Mouse (Mus musculus): Measurements from ENCODE around the gene Smc1b. TPM values are rescaled to one million over a fixed set of nuclear protein-coding genes. Genes with fewer than 3 reads are reported as not detected.

The Smc1b gene
- 0.11 and 0.18 TPM in 2 replicates for polyA plus RNA-seq (2014; fragmentation: Nextera tagmentation; extraction: Ambion mirVana)

DNA sequence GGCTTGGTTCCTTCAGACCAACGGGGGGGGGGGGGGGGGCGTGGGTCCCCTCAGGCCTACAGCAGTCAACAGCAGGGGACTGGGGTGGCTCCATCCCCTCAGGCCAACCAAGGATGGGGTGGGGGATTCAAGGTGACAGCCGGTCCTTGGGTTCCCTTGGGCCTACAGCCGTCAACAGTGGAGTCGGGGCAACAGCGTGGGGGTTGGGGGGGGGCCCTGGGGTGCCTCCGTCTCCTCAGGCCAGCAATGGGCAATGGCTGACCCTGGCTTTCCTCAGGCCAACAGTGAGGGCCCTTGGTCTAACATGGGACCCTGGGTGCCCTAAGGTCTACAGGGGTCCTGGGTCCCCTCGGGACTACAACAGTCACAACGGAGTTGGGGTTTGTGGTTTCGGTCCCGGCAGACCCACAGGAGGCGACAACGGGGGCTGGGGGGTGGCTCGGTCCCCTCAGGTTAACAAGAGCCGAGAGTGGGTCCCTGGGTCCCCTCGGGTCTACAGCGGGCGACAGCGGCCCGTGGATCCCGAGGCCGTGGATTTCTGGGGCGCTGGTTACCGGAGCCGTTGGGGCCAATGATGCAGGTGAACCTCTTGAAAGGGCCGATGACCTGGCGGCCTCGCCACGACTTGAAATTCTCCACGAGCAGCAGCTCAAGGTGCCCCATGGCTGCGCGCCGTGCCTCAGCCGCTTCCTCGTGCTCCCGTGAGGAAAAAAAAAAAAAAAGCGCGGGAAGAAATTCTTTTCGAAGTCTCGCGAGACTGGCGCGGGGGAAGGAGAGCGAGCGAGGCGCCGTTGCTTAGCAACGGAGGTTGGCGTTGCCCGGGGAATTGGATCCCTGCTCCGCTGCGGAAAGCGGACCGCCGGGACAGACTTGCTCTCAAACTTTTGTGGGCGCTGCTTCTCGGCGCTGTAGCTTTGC, at the start of gene Smc1b, which contains the start of gene Ribc2:
TSS of gene Smc1b (minus strand) at position 690 of the 918 bp plus-strand sequence.
TSS of gene Ribc2 (plus strand) at position 804 of the 918 bp plus-strand sequence.
- 31% methylated on average over 53 of the region's 58 CpGs for WGBS
- H3K27ac ChIP-seq (replicated peaks; ENCODE audit: low read depth, low read length): no peak within 1 kb of the TSS
- H3K27me3 ChIP-seq (ENCODE audit: control insufficient read depth, insufficient read depth, low read length): no peaks in the 10 kb centered on the region
- no peaks in the 10 kb centered on the region for H3K9me3 ChIP-seq (replicated peaks; ENCODE audit: control insufficient read depth, low read length)
- peak; percentile 94 for DNase-seq (ENCODE audit: low spot score)
- no peaks in the 10 kb centered on the region for H3K36me3 ChIP-seq (replicated peaks; ENCODE audit: control insufficient read depth, insufficient read depth, low read depth, low read length)
- peak within 1 kb of the TSS; percentile 46 for H3K9ac ChIP-seq (replicated peaks; ENCODE audit: low read length)
- ATAC-seq (replicated peaks; ENCODE audit: insufficient number of reproducible peaks, low FRiP score, low TSS enrichment, low read depth): 0 out of 2 replicates have a peak, but pooled peaks have one; percentile 59
- H3K4me3 ChIP-seq (ENCODE audit: low read depth, low read length): peak within 1 kb of the TSS; percentile 29
- H3K4me1 ChIP-seq (ENCODE audit: control insufficient read depth, insufficient read depth, low read length): no peaks in the 10 kb centered on the region
- peak within 1 kb of the TSS; percentile 56 for H3K4me2 ChIP-seq (ENCODE audit: low read depth, low read length)

DNA sequence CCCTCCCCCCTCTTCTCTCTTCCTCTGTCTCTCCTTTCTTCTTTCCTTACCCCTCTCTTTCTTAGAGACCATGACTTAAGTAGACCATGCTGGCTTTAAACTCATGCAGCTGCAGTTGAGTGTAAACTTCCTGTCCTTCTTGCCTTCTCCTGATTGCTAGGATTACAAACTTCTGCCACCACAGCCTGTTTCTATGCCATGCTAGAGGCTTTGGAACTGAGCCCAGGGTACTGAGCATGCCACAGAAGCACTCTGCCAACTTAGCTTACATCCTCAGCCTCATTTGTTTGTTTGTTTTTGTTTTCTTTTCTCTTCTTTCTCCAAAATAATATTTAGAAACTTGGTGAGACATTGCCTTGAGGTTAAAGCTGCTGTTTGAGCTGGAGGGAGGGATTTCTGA, 48.6 kb upstream of the Smc1b start:
- no peaks in the 10 kb centered on the region for H3K27me3 ChIP-seq (ENCODE audit: control insufficient read depth, insufficient read depth, low read length)
- no peaks in the 10 kb centered on the region for H3K9me3 ChIP-seq (replicated peaks; ENCODE audit: control insufficient read depth, low read length)
- DNase-seq (ENCODE audit: low spot score) (no peak), ATAC-seq (replicated peaks; ENCODE audit: insufficient number of reproducible peaks, low FRiP score, low TSS enrichment, low read depth) (no peak)
- no peaks in the 10 kb centered on the region for H3K36me3 ChIP-seq (replicated peaks; ENCODE audit: control insufficient read depth, insufficient read depth, low read depth, low read length)
- H3K4me1 ChIP-seq (ENCODE audit: control insufficient read depth, insufficient read depth, low read length): no peaks in the 10 kb centered on the region; the same call in 1 of the 2 replicates
- H3K9ac ChIP-seq (replicated peaks; ENCODE audit: low read length): no peak overlapping the region
- no peak overlapping the region for H3K4me2 ChIP-seq (ENCODE audit: low read depth, low read length)
- no peak overlapping the region for H3K4me3 ChIP-seq (ENCODE audit: low read depth, low read length)
- H3K27ac ChIP-seq (replicated peaks; ENCODE audit: low read depth, low read length): no peak overlapping the region

DNA sequence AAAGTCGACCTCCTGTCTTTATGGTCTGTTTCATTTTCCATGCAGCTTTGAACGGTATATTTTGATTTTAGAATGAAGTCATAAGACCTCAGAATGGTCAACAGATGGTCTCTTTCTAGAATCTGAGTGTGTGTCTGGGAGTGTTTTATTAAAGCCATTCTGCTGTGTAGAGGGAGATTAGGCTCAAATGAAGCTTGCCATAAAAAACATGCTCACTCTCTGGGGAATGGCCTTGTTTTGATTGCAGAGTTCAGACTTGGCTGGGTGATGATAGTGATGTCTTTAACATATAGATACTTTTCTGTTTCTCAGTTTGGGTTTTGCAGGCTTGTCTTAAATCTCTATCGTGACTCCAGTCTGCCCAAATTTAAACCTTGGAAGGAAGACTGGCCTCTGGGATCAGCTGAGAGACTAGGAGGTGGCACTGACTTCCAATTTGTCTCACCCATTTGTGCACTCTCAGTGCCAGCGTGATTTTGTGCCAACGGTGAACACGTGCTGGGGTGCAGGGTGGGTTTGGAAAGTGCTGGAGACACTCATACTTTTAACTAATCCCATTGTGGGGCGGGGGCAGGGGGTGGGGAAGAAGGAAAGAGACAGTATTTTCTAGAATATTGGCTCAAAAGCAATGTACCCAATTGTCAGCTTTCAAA, 47.9 kb upstream of the Smc1b start:
- Histone ChIP-seq H3K4me2 (ENCODE audit: low read depth, low read length) (no peak overlapping the region), H3K36me3 (replicated peaks; ENCODE audit: control insufficient read depth, insufficient read depth, low read depth, low read length) (no peaks in the 10 kb centered on the region), H3K27me3 (ENCODE audit: control insufficient read depth, insufficient read depth, low read length) (no peaks in the 10 kb centered on the region), H3K4me3 (ENCODE audit: low read depth, low read length) (no peak overlapping the region), H3K4me1 (ENCODE audit: control insufficient read depth, insufficient read depth, low read length) (no peaks in the 10 kb centered on the region; the same call in 1 of the 2 replicates), H3K9ac (replicated peaks; ENCODE audit: low read length) (no peak overlapping the region), H3K27ac (replicated peaks; ENCODE audit: low read depth, low read length) (0 out of 2 replicates have a peak overlapping the region, but pooled peaks have one; percentile 36), H3K9me3 (replicated peaks; ENCODE audit: control insufficient read depth, low read length) (no peaks in the 10 kb centered on the region)
- DNase-seq (ENCODE audit: low spot score) (peak; percentile 47), ATAC-seq (replicated peaks; ENCODE audit: insufficient number of reproducible peaks, low FRiP score, low TSS enrichment, low read depth) (no peak)
- WGBS: 60% methylated on average over 7 of the region's 7 CpGs

DNA sequence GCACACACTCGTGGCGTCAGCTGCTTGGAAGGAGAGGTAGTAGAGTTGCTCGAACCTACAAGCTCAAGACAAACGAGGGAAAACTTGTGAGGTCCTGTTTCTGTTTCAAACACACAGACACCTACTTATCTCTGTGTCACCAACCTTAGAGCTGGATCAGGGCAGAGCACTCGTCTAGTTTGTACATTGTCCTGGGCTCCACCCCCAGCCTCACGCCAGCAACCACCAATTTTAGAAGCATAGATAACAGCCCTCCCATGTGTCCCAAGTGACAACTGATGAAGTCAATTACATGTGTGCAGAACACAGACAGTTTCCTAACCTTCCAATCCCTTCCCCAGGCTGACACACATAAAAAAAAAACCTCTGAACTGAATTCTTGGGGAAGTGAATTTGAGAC, 46.4 kb upstream of the Smc1b start:
- Histone ChIP-seq H3K4me2 (ENCODE audit: low read depth, low read length) (no peak overlapping the region), H3K9me3 (replicated peaks; ENCODE audit: control insufficient read depth, low read length) (no peaks in the 10 kb centered on the region), H3K27ac (replicated peaks; ENCODE audit: low read depth, low read length) (no peak overlapping the region), H3K36me3 (replicated peaks; ENCODE audit: control insufficient read depth, insufficient read depth, low read depth, low read length) (no peaks in the 10 kb centered on the region), H3K4me3 (ENCODE audit: low read depth, low read length) (no peak overlapping the region), H3K27me3 (ENCODE audit: control insufficient read depth, insufficient read depth, low read length) (no peaks in the 10 kb centered on the region), H3K9ac (replicated peaks; ENCODE audit: low read length) (no peak overlapping the region), H3K4me1 (ENCODE audit: control insufficient read depth, insufficient read depth, low read length) (no peaks in the 10 kb centered on the region; the same call in 1 of the 2 replicates)
- DNase-seq (ENCODE audit: low spot score) (no peak), ATAC-seq (replicated peaks; ENCODE audit: insufficient number of reproducible peaks, low FRiP score, low TSS enrichment, low read depth) (no peak)
- WGBS: 71% methylated on average over 6 of the region's 6 CpGs

DNA sequence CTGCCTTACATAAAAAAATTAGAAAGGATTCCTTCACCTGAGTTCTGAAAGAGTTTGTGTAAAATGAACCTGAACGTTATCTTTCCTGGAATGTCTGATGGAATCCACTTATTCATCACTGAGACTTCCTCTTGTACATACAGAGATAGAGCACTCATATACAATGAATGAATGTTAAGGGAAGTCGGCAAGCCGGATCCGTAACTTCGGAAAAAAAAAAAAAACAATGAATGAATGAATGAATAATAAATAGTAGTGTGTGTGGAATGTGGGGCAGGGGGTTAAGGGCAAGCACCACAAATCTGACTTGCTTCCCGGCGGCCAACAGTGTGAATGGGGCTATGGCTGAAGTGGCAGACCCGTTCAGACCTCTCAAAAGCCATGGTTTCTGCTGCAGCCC, 45.8 kb upstream of the Smc1b start:
- peak; percentile 94 for DNase-seq (ENCODE audit: low spot score)
- WGBS: 83% methylated on average over 8 of the region's 8 CpGs
- no peak overlapping the region for H3K4me2 ChIP-seq (ENCODE audit: low read depth, low read length)
- H3K4me3 ChIP-seq (ENCODE audit: low read depth, low read length): no peak overlapping the region
- H3K4me1 ChIP-seq (ENCODE audit: control insufficient read depth, insufficient read depth, low read length): no peaks in the 10 kb centered on the region; the same call in 1 of the 2 replicates
- ATAC-seq (replicated peaks; ENCODE audit: insufficient number of reproducible peaks, low FRiP score, low TSS enrichment, low read depth): no peak
- H3K27me3 ChIP-seq (ENCODE audit: control insufficient read depth, insufficient read depth, low read length): no peaks in the 10 kb centered on the region
- no peaks in the 10 kb centered on the region for H3K36me3 ChIP-seq (replicated peaks; ENCODE audit: control insufficient read depth, insufficient read depth, low read depth, low read length)
- no peaks in the 10 kb centered on the region for H3K9me3 ChIP-seq (replicated peaks; ENCODE audit: control insufficient read depth, low read length)
- no peak overlapping the region for H3K27ac ChIP-seq (replicated peaks; ENCODE audit: low read depth, low read length)
- H3K9ac ChIP-seq (replicated peaks; ENCODE audit: low read length): no peak overlapping the region

DNA sequence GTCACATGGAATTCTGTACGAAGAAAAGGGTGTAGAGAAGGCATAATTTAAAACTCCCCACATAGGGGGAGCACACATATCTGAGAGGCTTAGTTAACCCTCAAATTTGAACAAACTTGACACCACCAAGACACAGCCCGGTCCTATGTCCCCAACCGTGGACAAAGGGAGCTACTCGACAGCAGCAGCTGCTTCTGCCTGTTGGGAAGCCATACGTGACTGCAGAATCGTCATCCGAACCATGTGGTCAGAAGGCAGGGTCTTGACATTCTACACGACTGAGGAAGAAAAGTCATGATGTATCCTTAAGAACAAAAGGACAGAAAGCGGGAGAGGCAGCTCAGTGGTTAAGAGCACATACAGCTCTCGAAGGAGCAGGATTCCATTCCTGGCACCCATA, 42.3 kb upstream of the Smc1b start:
- Histone ChIP-seq H3K4me3 (ENCODE audit: low read depth, low read length) (no peak overlapping the region), H3K36me3 (replicated peaks; ENCODE audit: control insufficient read depth, insufficient read depth, low read depth, low read length) (no peaks in the 10 kb centered on the region), H3K9ac (replicated peaks; ENCODE audit: low read length) (no peak overlapping the region), H3K27me3 (ENCODE audit: control insufficient read depth, insufficient read depth, low read length) (no peaks in the 10 kb centered on the region), H3K9me3 (replicated peaks; ENCODE audit: control insufficient read depth, low read length) (no peaks in the 10 kb centered on the region), H3K4me1 (ENCODE audit: control insufficient read depth, insufficient read depth, low read length) (no peaks in the 10 kb centered on the region; the same call in 1 of the 2 replicates), H3K27ac (replicated peaks; ENCODE audit: low read depth, low read length) (no peak overlapping the region), H3K4me2 (ENCODE audit: low read depth, low read length) (no peak overlapping the region)
- DNase-seq (ENCODE audit: low spot score) (no peak), ATAC-seq (replicated peaks; ENCODE audit: insufficient number of reproducible peaks, low FRiP score, low TSS enrichment, low read depth) (no peak)
- WGBS: 69% methylated on average over 10 of the region's 10 CpGs

DNA sequence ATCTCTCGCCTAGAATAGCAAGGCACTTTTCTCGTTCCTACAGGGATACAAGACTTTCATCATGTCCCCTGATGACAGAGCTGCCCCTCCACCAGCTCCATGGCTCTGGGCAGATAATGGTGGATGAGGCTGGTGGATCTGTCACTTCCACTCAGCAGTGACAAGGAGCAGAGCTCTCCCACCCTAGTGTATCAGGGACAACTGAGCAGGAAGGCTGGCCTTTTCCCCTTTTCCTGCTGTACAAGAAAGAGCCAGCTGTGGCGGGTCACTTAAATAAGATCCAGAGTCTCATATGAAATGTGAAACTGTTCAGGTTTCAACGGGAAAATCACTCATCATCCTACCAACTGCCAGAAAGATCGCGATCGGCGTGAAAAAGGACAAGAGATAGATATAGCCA, 41.7 kb upstream of the Smc1b start:
- Histone ChIP-seq H3K4me1 (ENCODE audit: control insufficient read depth, insufficient read depth, low read length) (no peaks in the 10 kb centered on the region; the same call in 1 of the 2 replicates), H3K4me3 (ENCODE audit: low read depth, low read length) (no peak overlapping the region), H3K4me2 (ENCODE audit: low read depth, low read length) (no peak overlapping the region), H3K9ac (replicated peaks; ENCODE audit: low read length) (no peak overlapping the region), H3K27ac (replicated peaks; ENCODE audit: low read depth, low read length) (0 out of 2 replicates have a peak overlapping the region, but pooled peaks have one; percentile 28), H3K36me3 (replicated peaks; ENCODE audit: control insufficient read depth, insufficient read depth, low read depth, low read length) (no peaks in the 10 kb centered on the region), H3K9me3 (replicated peaks; ENCODE audit: control insufficient read depth, low read length) (no peaks in the 10 kb centered on the region), H3K27me3 (ENCODE audit: control insufficient read depth, insufficient read depth, low read length) (no peaks in the 10 kb centered on the region)
- ATAC-seq (replicated peaks; ENCODE audit: insufficient number of reproducible peaks, low FRiP score, low TSS enrichment, low read depth) (0 out of 2 replicates have a peak, but pooled peaks have one; percentile 62), DNase-seq (ENCODE audit: low spot score) (peak; percentile 66)
- 50% methylated on average over 8 of the region's 8 CpGs for WGBS

All from embryonic facial prominence, embryonic 11.5 days (tissue).